Mouse (Mus musculus): Measurements from ENCODE around the gene Rraga.
A peak's percentile ranks its signal among the peaks of the same experiment; 100 is the strongest.
"Not testable (repeated sequence)": the region's sequence is repeated elsewhere in the genome, so short reads cannot be mapped to it uniquely, and the experiment has no call there.

The Rraga gene

GRCm38 (mm10) chr4:86588236-86588635 lies 12.8 kb downstream of the Rraga start:
- DNase-seq (ENCODE audit: low read depth, low spot score) = no peak

GRCm38 (mm10) chr4:86591304-86591703 lies 15.8 kb downstream of the Rraga start:
- DNase-seq (ENCODE audit: low read depth, low spot score) = no peak

- peak; percentile 94 for DNase-seq (ENCODE audit: low read depth, low spot score)
Observed at GRCm38 (mm10) chr4:86611524-86612288, 36.2 kb downstream of the Rraga start, which contains the start of gene Haus6. TSS of gene Haus6 (minus strand) at chr4:86612055.

DNA sequence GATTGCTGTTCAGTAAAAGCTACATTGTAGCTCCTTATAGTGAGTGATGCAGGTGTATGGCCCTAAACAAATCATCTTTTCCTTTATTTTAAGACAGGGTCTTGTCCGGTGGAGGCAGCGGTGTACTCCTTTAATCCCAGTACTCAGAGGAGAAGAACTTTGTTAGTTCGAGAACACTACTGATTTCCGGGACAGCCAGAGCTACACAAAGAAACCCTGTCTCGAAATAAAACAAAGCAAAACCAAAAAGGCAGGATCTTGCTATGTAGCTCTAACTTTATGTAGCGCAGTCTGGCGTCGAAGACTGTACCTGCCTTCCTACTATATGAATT lies 36.8 kb downstream of the Rraga start:
- no peak for DNase-seq (ENCODE audit: low read depth, low spot score)

DNA sequence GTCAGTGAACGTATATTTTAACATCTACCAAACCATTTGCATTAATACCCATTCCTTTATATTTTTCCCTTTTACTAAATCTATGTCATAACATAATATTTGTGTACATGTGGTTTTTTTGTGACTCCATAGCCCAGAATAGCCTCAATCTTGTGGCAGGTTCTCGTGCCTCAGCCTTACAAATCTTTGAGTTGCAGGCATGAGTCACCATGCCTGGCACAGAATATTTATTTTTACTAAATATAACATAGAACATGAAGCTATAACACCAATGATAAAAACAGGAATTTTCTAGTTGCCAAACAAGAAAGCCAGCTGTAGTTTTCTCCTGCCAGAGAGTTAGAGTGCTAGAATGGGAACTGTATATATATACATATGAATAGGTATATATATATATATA lies 45.0 kb downstream of the Rraga start:
- DNase-seq (ENCODE audit: low read depth, low spot score) = no peak

- no peak for DNase-seq (ENCODE audit: low read depth, low spot score)
Observed at GRCm38 (mm10) chr4:86622116-86622515, 46.6 kb downstream of the Rraga start.

- not testable (repeated sequence) for DNase-seq (ENCODE audit: low read depth, low spot score)
Observed at GRCm38 (mm10) chr4:86622532-86622931, 47.1 kb downstream of the Rraga start.

DNA sequence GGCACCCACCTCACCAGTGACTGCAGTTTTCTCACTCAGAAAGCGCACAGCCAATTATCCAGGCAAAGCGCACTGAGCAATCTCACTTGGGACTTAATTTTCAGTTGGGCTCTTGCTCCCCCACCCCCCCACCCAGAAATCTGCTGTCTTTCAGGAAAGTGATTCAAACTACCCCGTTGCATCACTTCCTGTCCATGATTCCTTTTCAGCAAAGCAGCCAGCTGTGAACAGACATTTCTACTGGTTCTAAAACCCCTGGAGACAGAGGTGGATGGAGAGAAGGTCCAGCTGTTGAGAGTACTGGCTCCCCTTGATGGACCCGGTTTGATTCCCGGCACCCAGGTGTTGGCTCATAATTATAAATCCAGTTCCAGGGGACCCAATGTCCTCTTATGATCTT lies 50.0 kb downstream of the Rraga start:
- no peak for DNase-seq (ENCODE audit: low read depth, low spot score)

DNA sequence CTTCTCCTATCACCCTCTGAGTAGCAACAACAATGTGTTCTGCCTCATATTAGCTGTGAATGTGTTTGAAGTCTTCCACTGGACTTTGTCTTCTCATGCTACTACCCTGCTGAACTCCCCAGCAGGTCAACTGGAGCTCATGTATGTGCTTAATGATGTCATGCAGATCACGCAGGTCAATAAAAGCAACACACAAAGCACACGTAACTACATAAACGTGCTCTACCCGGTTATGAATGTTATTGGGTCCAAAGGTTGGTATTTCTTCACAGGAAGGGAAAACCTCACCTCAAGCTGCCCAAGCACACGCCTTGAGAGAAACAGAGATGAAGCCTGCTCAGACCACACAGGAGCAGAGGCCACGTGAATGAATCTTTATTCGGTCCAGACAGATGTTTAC lies 51.0 kb downstream of the Rraga start:
- not testable (repeated sequence) for DNase-seq (ENCODE audit: low read depth, low spot score)

All from retina, adult 2 months (tissue).